Mouse (Mus musculus): ENCODE measurements around the gene Evpl. TPM values are rescaled to one million over a fixed set of nuclear protein-coding genes. Genes with fewer than 3 reads are reported as not detected.

Gene Evpl
- total RNA-seq, 2 experiments from 2014 or later, result 0.41 to 0.47 TPM

DNA sequence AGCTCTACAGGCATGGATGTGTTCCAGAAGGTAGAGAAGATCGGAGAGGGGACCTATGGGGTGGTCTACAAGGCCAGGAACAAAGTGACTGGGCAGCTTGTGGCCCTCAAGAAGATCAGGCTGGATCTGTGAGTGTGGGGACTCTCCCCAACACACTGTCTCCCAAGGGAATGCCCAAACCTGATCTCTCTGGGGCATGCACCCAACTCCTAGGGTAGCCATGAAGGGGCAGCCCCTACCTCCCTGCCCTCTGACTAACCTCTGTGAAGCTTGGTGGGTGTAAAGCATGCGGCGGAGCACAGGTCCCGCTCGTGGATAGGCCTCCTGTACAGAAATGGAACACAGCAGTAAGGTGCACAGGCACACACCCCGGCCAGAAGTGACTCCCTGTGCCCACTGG lies 21.9 kb downstream of the Evpl start:
- no peak for DNase-seq (ENCODE audit: low spot score in 2 of 2)

DNA sequence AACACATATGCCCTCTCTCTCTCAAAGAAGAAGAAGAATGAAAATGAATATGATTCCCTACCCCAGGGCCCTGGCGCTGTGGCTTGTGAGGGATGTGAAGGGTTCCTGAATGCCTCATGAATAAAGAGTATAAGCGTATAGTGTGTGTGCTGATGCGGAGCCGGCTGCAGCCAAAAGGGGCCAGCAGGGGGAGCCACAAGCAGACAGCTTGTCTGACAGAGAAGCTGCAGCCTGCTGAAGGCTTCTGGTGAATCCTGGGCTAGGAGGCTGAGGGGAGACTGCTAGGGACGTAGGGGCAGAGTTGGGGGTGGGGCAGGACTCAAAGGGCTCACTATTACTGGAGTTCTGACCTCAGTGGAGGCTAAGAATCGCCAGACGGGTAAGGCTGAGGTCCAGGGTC lies 22.7 kb downstream of the Evpl start:
- no peak for DNase-seq (ENCODE audit: low spot score in 2 of 2)

- DNase-seq (ENCODE audit: low spot score in 2 of 2), result no peak
Measured at GRCm38 (mm10) chr11:116213877-116214510, 23.9 kb downstream of the Evpl start.

DNA sequence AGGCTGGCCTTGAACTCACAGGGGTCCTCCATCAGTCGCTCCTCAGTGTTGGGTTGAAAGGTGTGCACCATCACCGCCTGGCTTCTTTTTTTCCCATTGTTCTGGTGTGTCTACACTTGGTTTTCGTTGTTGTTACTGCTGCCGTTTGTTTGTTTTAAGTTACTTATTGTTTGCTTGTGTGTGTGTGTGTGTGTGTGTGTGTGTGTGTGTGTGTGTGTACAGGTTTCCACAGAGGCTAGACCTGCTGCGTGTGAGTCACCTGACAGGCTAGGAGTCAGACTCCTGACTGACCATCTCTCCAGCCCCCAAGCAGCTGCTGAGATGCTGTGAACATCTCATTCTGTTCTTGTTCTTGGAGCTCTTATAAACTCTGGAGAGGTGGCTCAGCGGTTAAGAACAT lies 25.0 kb downstream of the Evpl start:
- no peak for DNase-seq (ENCODE audit: low spot score in 2 of 2)

DNA sequence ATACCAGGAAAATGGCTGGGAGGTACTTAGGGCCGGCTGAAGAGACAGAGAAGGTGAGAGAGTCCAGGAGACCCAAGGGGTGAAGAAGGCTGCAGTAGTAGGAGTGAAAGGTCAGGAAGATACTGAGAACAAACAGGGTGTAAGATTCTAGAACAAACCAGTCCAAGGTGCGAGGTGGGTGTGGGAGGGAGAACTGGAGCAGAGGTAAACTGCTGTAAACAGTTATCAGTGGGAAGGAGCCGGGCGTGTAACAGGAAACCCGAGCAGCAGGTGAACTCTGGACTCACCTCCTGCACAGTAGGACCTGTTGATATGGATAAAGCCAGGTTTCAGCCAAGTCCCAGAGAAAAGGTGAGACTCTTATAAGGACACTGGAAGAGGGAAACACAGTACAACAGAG lies 27.2 kb downstream of the Evpl start:
- no peak for DNase-seq (ENCODE audit: low spot score in 2 of 2)

DNA sequence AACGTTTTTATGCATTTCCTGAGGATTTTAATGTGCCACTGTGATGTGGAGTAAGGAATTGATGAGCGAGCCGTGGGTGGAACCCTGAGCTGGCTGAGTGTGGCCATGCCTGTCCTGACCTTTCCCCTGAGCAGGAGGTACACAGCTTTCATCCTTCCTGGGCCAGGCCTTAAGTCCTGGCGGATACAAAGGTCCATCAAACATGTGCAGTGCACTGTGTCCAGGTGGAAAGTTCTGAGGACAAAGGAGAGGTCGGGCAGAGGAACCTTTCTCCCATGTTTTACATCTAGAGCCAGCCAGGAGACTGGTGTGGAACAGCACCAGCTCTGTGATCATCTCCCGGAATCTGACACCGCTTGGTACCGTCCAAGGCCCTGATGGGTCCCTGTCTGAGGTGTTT lies 28.6 kb downstream of the Evpl start:
- no peak for DNase-seq (ENCODE audit: low spot score in 2 of 2)

- no peak for DNase-seq (ENCODE audit: low spot score in 2 of 2)
Measured at GRCm38 (mm10) chr11:116208660-116209059, 29.2 kb downstream of the Evpl start.

DNA sequence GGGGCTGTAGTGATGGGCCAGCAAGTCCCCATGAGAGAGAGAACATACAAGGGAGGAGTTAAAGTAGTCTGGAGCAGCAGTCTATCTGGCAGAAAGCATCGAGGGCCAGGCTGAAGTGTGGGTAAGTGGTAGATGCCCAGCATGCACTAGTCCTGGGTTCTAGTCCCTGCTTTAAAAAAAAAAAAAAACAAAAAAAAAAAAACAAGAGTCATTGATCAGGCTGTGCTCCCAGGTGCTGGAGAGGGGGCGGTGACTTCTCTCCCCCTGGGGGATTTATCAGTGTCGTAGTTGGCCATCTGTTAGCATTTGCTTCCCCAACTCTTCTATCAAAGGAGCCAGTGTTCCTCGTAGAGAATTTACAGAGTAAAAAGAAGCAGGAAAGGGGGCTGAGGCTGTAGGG lies 31.2 kb downstream of the Evpl start:
- no peak for DNase-seq (ENCODE audit: low spot score in 2 of 2)

DNA sequence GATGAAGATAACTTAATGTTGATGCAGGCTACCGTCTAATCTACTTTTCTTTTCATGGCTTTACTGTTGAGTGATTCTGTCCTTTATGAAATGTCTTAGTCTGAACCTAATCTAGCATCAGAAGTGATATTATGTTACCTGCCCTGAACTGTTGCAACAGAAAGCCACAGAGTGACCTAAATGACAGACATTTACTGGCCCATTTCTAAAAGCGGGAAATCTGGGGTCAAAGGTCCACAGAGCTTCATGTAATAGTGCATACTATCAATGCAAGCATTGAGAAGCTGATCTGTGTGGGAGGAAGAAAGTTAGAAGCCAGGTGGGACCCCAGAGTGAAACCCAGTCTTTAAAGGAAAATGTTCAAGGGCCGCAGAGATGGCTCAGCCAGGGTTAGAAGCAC lies 34.7 kb downstream of the Evpl start:
- DNase-seq (ENCODE audit: low spot score in 2 of 2), result no peak

GRCm38 (mm10) chr11:116201151-116201550 lies 36.7 kb downstream of the Evpl start:
- no peak for DNase-seq (ENCODE audit: low spot score in 2 of 2)

DNA sequence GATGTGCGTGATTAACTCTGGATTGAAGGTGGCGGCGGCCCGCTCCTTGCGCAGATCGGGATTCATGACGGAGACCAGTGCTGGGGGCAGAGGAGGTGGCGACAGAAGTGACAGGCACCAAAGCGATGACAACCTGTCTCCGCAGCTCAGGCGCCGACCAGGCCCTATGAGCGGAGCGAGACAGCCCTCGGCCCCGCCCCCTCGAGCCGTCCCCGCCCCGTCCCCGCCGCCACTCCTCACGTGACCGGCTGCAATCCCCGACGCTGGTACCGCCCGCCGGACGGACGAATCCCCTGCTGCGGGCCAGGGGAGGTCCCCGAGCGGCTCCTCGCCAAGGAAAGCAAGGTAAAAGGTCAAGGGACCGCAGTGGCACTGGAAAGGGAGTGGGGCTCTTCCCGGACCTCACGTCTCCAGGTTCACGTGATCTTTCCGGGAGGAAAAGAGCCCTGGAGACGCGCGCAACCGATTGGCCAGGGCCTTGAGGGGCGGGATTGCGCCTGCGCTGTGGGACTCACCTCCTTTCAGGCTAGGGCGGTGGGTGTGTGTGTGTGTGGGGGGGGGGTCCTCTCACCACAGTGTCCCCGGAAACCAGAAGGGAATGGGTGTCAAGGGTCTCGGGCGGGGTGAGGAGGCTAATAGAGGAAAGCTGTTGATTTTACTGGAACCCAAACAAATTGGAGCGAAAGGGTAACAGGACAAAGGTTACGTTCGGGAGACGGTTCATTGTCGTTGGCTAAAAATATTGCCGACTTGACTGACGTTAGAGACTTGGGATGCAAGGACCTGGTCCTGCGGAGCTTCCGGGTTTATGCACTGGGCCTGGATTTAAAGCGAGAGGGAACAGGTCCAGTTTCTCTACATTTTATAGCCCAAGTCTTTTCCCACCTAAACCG lies 39.0 kb downstream of the Evpl start, which contains the start of the genes Ten1 and Acox1:
TSS of gene Ten1 (plus strand) at position 217 of the 893 bp plus-strand sequence.
TSS of gene Acox1 (minus strand) at position 407 of the 893 bp plus-strand sequence.
- DNase-seq (ENCODE audit: low spot score in 2 of 2), result peak; percentile 89 to 95

- no peak for DNase-seq (ENCODE audit: low spot score in 2 of 2)
Measured at GRCm38 (mm10) chr11:116198132-116198531, 39.7 kb downstream of the Evpl start.

DNA sequence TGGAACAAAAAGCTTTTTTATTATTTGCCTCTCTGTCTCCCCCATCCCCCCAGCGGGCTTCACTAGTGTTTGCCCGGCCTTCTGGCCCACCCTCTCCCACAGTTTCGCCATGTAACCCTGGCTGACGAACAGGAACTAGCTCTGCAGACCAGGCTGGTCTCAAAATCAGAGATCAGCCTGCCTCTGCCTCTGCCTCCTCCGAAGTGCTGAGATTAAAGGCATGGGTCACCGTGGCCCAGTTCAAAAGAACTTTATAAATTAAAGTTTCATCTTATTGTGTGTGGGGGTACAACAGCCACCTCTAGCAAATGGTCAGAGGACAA lies 40.3 kb downstream of the Evpl start:
- DNase-seq (ENCODE audit: low spot score in 2 of 2), result no peak

DNA sequence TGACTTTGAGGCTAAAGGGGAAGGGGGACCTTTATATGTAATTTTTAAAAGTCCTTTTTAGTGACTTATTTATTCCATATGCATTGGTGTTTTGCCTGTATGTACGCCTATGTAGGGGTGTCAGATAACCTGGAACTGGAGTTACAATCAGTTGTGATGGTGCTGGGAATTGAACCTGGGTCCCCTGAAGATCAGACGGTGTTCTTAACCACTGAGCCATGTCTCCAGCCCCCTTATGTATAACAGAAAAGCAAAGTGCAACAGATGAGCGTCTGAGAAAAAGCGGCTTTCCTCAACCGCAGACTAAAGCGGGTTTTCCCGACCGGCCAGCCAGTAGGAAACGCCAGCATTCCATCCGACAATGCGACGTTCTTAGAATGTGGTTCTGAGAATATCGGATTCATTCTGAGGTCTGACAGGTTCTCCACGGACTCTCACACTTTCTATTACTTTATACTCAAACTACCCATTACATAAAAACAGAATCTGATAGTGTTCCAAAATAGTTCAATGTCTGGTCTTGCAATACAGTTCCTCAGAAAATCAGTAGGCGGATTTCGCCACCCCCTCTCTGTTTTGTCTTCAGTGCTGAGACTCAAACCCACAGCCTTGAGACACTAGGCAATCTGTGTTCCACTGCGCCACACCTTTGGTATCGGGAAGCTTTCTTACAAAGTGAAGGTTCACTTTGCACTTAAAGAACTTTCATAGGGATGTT lies 40.9 kb downstream of the Evpl start:
- no peak for DNase-seq (ENCODE audit: low spot score in 2 of 2)

DNA sequence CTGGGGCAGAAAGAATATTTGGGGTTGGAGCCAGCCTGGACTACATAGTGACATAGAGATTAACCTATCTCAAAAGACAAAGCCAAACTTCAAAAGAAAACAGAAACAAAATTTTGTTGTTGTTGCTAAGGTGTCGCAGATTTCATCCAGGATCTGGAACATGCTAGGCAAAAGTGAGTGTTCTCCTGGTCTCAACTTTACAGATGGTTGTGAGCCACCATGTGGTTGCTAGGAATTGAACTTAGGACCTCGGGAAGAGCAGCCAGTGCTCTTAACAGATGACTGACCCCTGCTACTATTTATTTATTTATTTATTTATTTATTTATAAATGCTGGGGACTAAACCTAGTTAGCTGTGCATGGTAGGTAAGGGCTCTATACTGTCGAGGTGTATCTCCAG lies 41.5 kb downstream of the Evpl start:
- DNase-seq (ENCODE audit: low spot score in 2 of 2), result no peak

DNA sequence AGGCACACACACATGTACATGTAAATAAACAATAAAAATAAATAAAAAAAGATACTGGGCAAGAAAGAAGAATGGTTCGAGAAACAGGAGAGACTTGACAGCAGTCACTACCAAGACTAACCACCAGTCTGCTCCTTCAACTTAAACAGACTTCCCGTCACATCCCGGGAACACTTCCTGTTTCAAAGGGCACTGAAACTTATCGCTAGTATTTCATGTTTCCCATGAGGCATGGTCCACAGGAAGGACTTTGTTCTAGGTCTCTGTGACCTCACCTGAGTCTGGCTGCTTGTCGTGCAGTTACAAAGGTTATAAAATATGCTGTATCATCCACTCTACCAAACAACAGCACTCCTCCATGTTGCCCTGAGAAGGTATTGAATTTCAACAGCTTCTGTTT lies 42.6 kb downstream of the Evpl start:
- DNase-seq (ENCODE audit: low spot score in 2 of 2), result no peak

DNA sequence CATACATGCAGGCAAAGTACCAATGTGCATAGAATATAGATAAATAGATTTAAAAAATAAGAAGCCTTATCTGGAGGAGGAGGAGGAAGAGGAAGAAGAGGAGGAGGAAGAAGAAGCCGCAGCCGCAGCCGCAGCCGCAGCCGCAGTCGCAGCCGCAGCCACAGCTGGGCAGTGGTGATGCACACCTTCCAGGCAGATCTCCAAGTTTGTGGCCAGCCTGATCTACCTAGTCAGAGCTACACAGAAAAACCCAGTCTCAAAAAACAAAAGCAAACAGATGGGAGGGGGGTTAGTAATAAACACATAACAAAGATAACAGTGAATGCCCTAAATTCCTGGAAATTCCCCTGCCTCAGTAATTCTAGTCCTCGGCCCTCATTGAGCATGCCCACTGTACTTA lies 43.3 kb downstream of the Evpl start:
- DNase-seq (ENCODE audit: low spot score in 2 of 2), result no peak

DNA sequence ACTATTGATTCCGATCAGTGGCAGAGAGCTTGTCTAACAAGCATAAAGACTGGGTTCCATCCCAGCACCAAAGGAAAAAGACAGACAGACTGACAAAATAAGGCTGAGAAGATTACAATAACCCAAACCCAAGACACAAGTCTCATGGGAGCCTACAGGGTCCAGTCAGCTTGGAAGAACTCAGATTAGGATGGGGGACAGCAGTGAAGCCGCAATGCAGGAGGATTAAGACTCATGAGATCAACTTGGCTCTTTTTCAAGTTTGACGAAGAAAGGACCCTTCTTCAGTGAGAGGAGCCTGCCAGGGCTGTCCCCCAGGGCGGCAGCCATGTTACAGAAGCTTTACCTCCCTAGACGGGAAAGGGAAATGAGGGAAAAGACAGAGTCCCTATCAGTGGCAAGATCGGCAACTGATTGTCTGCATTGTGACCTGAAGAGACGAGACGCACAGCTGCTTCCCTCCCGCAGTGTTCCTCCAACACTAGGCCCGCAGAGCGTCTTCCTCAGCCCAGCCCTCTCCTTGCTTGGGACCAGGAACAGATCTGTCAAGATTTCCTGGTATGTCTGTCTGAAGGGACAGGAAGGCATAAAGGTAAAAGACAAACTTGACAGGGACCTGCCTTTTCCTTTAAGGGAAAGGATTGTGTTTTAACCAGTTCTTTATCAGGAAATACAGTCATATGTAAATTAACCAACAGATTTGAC lies 50.5 kb downstream of the Evpl start:
- no peak for DNase-seq (ENCODE audit: low spot score in 2 of 2)

GRCm38 (mm10) chr11:116186360-116186759 lies 51.5 kb downstream of the Evpl start:
- no peak for DNase-seq (ENCODE audit: low spot score in 2 of 2)

DNA sequence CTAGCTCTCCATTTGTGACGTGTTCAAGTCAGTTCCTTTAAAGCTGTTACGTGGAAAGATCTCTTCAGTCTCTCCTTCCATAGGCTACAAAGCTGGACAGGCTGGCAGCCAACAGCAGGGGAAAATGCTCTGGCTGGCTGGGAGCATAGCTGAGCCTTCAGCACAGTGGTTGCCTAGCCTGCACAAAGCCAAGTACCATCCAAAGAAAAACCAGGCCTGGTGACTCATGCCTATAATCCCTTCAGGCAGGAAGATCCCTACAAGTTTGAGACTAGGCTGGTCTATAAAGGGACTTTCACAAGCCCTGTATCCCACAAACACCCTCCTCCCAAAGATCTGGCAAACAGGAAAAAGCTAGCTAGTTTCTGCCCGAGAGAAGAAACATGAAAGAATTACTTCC lies 52.0 kb downstream of the Evpl start:
- no peak for DNase-seq (ENCODE audit: low spot score in 2 of 2)

DNA sequence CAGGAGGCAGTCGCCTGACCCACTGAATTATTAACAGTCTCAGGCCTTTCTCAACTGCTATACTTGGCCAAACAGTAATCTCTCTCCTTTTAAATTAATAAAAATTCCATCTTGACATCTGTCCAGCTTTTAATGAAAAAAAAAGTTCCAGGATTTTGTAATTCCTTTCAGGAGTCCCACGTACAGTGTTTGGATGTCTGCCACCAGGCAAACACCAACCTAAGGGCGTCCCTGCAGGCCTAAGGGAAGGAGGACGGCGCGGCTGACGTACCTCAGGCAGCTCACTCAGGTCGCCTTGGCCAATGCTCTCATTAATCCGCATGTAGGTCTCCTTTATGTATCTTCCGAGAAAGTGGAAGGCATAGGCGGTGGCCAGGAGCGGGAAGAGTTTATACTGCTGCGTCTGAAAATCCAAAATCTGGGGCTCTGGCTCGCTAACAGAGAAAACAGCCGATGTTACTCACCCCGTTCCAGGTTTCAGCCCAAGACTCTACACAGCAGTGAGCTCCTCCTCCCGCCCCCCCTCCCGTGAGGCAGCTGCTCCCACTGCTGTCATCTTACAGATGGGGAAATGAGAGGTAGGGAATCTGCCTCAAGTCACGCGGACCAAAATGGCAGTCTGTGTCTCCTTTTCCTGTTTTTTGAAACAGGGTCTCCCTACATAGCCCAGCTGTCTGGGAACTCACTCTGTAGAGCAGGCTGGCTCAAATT lies 59.3 kb downstream of the Evpl start:
- DNase-seq (ENCODE audit: low spot score in 2 of 2), result no peak
